Mouse (Mus musculus): ENCODE data around the gene Actr1b.

Actr1b gene

DNA sequence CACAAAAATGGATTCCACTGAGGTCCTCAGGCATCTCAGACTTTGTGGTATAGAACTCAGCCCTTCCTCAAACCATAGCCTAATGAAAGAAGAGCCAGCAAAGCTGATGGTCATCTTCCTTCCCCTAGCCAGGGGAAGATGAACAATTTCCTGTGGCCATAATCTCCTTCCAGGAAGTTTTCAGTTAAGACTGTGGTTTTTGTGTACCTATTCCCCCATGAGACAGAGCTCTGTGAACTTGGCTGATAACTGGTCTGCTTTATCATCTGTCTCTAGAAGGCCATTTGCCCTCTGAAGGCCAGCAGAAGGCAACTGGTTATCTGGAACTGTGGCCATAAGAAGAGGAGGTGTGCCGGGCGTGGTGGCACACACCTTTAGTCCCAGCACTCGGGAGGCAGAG, 58.0 kb downstream of the Actr1b start:
- DNase-seq (ENCODE audit: low spot score in 2 of 2) = no peak

DNA sequence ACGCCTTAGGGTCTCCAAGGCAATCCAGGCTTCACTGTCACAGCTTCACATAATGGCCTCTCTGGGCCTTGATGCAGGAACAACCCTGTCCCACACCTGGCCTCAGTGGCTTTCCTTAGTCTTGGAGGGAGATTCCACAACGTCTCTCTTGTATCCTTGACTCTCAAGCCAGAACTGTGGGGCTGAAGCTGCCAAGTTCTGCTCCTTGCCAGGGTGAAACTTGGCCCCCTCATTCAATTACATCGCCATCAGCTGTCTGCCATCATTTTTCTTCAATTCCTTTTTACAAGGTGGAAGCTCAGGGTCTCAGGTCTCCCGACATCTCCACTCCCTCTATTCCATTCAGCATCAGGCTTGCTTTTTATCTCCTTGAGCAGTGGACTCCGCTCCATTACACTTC, 59.2 kb downstream of the Actr1b start:
- no peak for DNase-seq (ENCODE audit: low spot score in 2 of 2)

Data from cerebellum, postnatal 4 days (tissue).